ENCODE assay signal across 7 mouse cellular contexts in genomic region chr1:69106322-69106761, GRCm38 (mm10). TPM values are rescaled to one million over a fixed set of nuclear protein-coding genes. Genes with fewer than 3 reads are reported as not detected.
DNase-seq lines count a peak whose midpoint lies in the region; ATAC-seq and TF ChIP-seq lines count a peak whose summit lies in the region.

No protein-coding gene starts in this region.

- no peaks in the 10 kb centered on the region for H3K36me3 ChIP-seq in forebrain, embryonic 16.5 days (ENCODE audit: control insufficient read depth, insufficient read depth)
- H3K36me3 ChIP-seq in limb, embryonic 14.5 days (ENCODE audit: control insufficient read depth, insufficient read depth, low read length), result no peaks in the 10 kb centered on the region
- no peaks in the 10 kb centered on the region for H3K36me3 ChIP-seq in midbrain, embryonic 16.5 days (ENCODE audit: control insufficient read depth, insufficient read depth, low read length)

- ATAC-seq in forebrain, embryonic 16.5 days, result no peak
- ATAC-seq in limb, embryonic 14.5 days (ENCODE audit: low FRiP score, low read depth), result peak; percentile 32; the same call in 1 of the 2 replicates
- peak; percentile 23; the same call in 1 of the 2 replicates for ATAC-seq in midbrain, embryonic 16.5 days

- no peak for TF ChIP-seq POLR2A in limb, embryonic 14.5 days (IDR thresholded peaks at IDR 0.05; ENCODE audit: borderline replicate concordance, extremely low read depth, insufficient read depth, insufficient read length)

- peak overlapping the region; percentile 77 for H3K9ac ChIP-seq in forebrain, embryonic 16.5 days (replicated peaks; ENCODE audit: low read depth, low read length)
- H3K9ac ChIP-seq in limb, embryonic 14.5 days (ENCODE audit: low read depth, low read length, severe bottlenecking), result peak overlapping the region; percentile 56
- peak overlapping the region; percentile 67 for H3K9ac ChIP-seq in midbrain, embryonic 16.5 days (ENCODE audit: low read depth, low read length)

- H3K27me3 ChIP-seq in forebrain, embryonic 16.5 days (replicated peaks; ENCODE audit: control insufficient read depth, insufficient read depth, low read length), result peaks cover 22% of the 10 kb centered on the region
- peaks cover 58% of the 10 kb centered on the region for H3K27me3 ChIP-seq in limb, embryonic 14.5 days (ENCODE audit: control insufficient read depth, insufficient read depth, low read length)
- no peaks in the 10 kb centered on the region for H3K27me3 ChIP-seq in midbrain, embryonic 16.5 days (ENCODE audit: control insufficient read depth, insufficient read depth, low read depth, low read length)

- H3K4me3 ChIP-seq in forebrain, embryonic 16.5 days (replicated peaks; ENCODE audit: low read length), result peak overlapping the region; percentile 78
- H3K4me3 ChIP-seq in limb, embryonic 14.5 days (replicated peaks; ENCODE audit: low read length), result peak overlapping the region; percentile 64
- H3K4me3 ChIP-seq in midbrain, embryonic 16.5 days (ENCODE audit: low read depth, low read length), result peak overlapping the region; percentile 62

- H3K4me2 ChIP-seq in forebrain, embryonic 16.5 days (ENCODE audit: low read length), result peak overlapping the region; percentile 98
- H3K4me2 ChIP-seq in limb, embryonic 14.5 days (replicated peaks; ENCODE audit: low read depth, low read length, severe bottlenecking), result peak overlapping the region; percentile 98
- peak overlapping the region; percentile 85 for H3K4me2 ChIP-seq in midbrain, embryonic 16.5 days (ENCODE audit: low read length)

- H3K9me3 ChIP-seq in forebrain, embryonic 16.5 days (ENCODE audit: control insufficient read depth, low read length), result no peaks in the 10 kb centered on the region
- H3K9me3 ChIP-seq in limb, embryonic 14.5 days (ENCODE audit: control insufficient read depth, low read length), result no peaks in the 10 kb centered on the region
- H3K9me3 ChIP-seq in midbrain, embryonic 16.5 days (replicated peaks; ENCODE audit: control insufficient read depth, low read length, poor library complexity, severe bottlenecking), result no peaks in the 10 kb centered on the region

- H3K4me1 ChIP-seq in forebrain, embryonic 16.5 days (replicated peaks; ENCODE audit: control insufficient read depth, insufficient read depth, low read length), result peaks cover 31% of the 10 kb centered on the region
- H3K4me1 ChIP-seq in limb, embryonic 14.5 days (ENCODE audit: control insufficient read depth, insufficient read depth, low read length), result peaks cover 13% of the 10 kb centered on the region
- peaks cover 14% of the 10 kb centered on the region for H3K4me1 ChIP-seq in midbrain, embryonic 16.5 days (ENCODE audit: control insufficient read depth, insufficient read depth, low read length)

- DNase-seq in adrenal gland, adult 2 months, result peak; percentile 57
- DNase-seq in cerebellum, adult 18-20 months, result peak; percentile 37 to 68
- peak; percentile 55 for DNase-seq in kidney, adult 11 months
- DNase-seq in limb, embryonic 14.5 days (ENCODE audit: low spot score), result peak; percentile 9
- DNase-seq in spleen, adult 12 weeks (ENCODE audit: low spot score), result no peak

- under 1% methylated on average over 24 of the region's 24 CpGs for WGBS in forebrain, embryonic 16.5 days
- WGBS in limb, embryonic 14.5 days, result 0% methylated on average over 24 of the region's 24 CpGs
- WGBS in midbrain, embryonic 16.5 days, result under 1% methylated on average over 24 of the region's 24 CpGs

- H3K27ac ChIP-seq in forebrain, embryonic 16.5 days (ENCODE audit: low read length), result peak overlapping the region; percentile 66
- no peak overlapping the region for H3K27ac ChIP-seq in limb, embryonic 14.5 days (replicated peaks; ENCODE audit: low read depth, low read length)
- peak overlapping the region; percentile 62 for H3K27ac ChIP-seq in midbrain, embryonic 16.5 days (ENCODE audit: low read length)

RNA-seq across cellular contexts. Expression of gene Erbb4, which starts 1.5 kb away (rescaled TPM):
- 1 to 10 TPM in 1 of 2 experiments, under 1 TPM in 1; 0.38 to 1.8 TPM for total RNA-seq in adrenal gland, adult 2 months (2021)
- polyA plus RNA-seq in adrenal gland, adult 2 months (2012; rRNA removed), result 0.03 and 0.19 TPM in 2 replicates
- polyA plus RNA-seq in forebrain, embryonic 16.5 days (2015; fragmentation: Nextera tagmentation; extraction: Ambion mirVana), result 14.0 and 15.6 TPM in 2 replicates
- 0.68 and 1.00 TPM in 2 replicates for polyA plus RNA-seq in limb, embryonic 14.5 days (2012; rRNA removed)
- 1.7 and 2.0 TPM in 2 replicates for polyA plus RNA-seq in limb, embryonic 14.5 days (2014; fragmentation: Nextera tagmentation; extraction: Ambion mirVana)
- 10.5 and 13.9 TPM in 2 replicates for polyA plus RNA-seq in midbrain, embryonic 16.5 days (2015; fragmentation: Nextera tagmentation; extraction: Ambion mirVana)
